Mouse (Mus musculus): ENCODE measurements at regions not wholly inside any gene's neighbourhood (a gene's known extent, or its start where the extent isn't known, plus 50 kb on each side); places are given as distances from the start of the nearest gene placed in this dataset.

DNA sequence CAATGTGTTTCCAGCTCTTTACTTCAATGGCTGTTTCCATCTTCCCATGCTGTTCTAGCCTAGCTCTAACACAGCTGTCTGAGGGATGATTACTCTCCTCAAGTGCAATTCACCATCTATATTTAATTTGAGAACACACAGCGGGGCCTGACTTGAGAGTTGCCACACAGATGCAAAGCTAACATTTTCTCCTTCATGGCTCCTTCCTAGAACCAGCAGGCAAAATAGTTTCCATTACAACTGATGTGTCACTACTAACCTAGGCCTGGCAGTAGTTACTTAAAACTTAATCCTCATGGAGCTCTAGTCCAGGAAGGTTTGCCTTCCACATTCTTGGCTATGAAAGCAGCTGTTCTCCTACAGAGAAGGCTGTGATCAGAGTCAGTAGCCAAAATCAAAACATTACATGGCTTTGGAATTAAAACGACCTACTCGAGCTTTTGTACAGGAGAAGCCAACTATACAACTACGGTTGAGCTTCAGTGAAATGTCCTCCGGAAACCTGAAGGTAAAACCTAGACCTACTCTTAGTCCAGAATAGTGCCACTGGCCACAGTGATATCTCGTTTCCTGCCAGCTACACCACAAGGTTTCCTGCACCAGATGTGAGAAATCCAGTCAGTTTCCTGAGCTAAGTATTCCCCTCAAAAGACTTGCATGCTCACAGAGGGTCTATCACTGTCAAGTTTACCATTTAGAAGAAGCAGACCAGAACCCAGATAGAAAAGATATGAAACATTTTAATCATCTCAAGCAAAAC is 108.9 kb upstream of the Asb5 start:
- TF ChIP-seq POLR2A (IDR thresholded peaks at IDR 0.05; ENCODE audit: low read depth, low read length): no peak
- no peak for TF ChIP-seq BHLHE40 (IDR thresholded peaks at IDR 0.05; ENCODE audit: low read depth, low read length)
- no peak for TF ChIP-seq USF1 (IDR thresholded peaks at IDR 0.05; ENCODE audit: low read depth, low read length)
- TF ChIP-seq CTCF (conservative IDR thresholded peaks at IDR 0.05 in 1 of 2, IDR thresholded peaks at IDR 0.05 in 1 of 2; ENCODE audit: low read depth in 2 of 2, low read length in 2 of 2): no peak
- no peak for TF ChIP-seq MAX (IDR thresholded peaks at IDR 0.05; ENCODE audit: low read length)
- no peak for TF ChIP-seq ZNF384 (IDR thresholded peaks at IDR 0.05; ENCODE audit: low read depth, low read length)
- TF ChIP-seq RAD21 (IDR thresholded peaks at IDR 0.05; ENCODE audit: low read depth, low read length): no peak
- TF ChIP-seq CHD1 (IDR thresholded peaks at IDR 0.05; ENCODE audit: low read depth, low read length): no peak
